Mouse (Mus musculus) heart, postnatal 4 days (tissue): ENCODE results near the gene Hoxb2. TPM values are rescaled to one million over a fixed set of nuclear protein-coding genes. Genes with fewer than 3 reads are reported as not detected.

Experiments used
- microRNA-seq, 2 experiments: library from miRNA; unstranded; fragments of <30 nt; microRNA quantifications; one replicate each; pipeline ENCODE4 v1.2.0; 2021 to 2022
- total RNA-seq, 2 experiments: library from RNA; stranded (reverse); gene quantifications; 2 replicates each; pipeline ENCODE4 v1.2.3; 2021

The Hoxb2 gene
- total RNA-seq, 2 experiments from 2014 or later = 1.3 to 2.2 TPM

Small RNAs within 50 kb of the gene (microRNA-seq; reads per million reads assigned to microRNA genes)
- 916 to 952 reads per million in 2 experiments for gene Mir10a

Other genes starting within 250 kb of the Hoxb2 start
- gene Calcoco2, start 238.6 kb upstream of the Hoxb2 start, total RNA-seq = not detected
- not detected for gene Ttll6, start 216.7 kb upstream of the Hoxb2 start, total RNA-seq
- not detected for gene Hoxb13, start 156.2 kb upstream of the Hoxb2 start, total RNA-seq
- not detected for gene Hoxb9, start 79.1 kb upstream of the Hoxb2 start, total RNA-seq
- gene Hoxb8, start 68.6 kb upstream of the Hoxb2 start, total RNA-seq = not detected
- gene Hoxb7, start 63.9 kb upstream of the Hoxb2 start, total RNA-seq = under 1 TPM in 1 of 2 experiments, not detected in 1; 0.24 TPM
- not detected for gene Hoxb6, start 58.0 kb upstream of the Hoxb2 start, total RNA-seq
- under 1 TPM in 1 of 2 experiments, not detected in 1; 0.32 TPM for gene Hoxb5, start 47.2 kb upstream of the Hoxb2 start, total RNA-seq
- 1 to 10 TPM in 1 of 2 experiments, under 1 TPM in 1; 0.74 to 1.0 TPM for gene Hoxb4, start 32.3 kb upstream of the Hoxb2 start, total RNA-seq
- gene Hoxb3, start 27.2 kb upstream of the Hoxb2 start, total RNA-seq = 1 to 10 TPM; 1.4 to 1.5 TPM
- gene Hoxb1, start 15.2 kb downstream of the Hoxb2 start, total RNA-seq = not detected
- under 1 TPM in 1 of 2 experiments, not detected in 1; 0.29 TPM for gene Skap1, start 114.1 kb downstream of the Hoxb2 start, total RNA-seq